Mouse (Mus musculus): ENCODE data around the gene Ltn1.

Ltn1 gene

DNA sequence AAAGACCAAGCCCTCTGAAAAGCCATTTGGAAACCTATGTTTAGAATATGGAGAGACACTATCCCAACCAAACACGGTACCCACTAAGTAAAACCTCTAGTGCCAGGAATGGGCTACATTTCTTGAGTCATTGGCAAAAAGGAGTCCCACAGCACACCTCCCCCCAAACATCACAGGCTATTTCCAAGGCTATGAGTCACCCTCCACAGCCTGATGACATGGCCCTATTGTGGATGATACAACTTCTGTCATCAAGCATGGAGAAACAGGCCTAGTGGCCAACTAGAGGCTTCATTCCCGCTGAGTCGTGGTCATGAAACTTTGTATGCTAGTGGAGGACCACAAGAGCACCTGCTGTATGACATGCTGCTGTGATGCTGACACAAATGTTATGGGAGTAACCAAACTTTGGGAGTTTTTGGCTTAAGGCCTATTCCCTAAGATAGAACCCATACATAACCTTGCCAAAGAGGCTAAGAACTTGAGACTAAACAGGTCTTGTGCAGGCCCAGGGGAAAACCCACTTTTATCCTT, 44.9 kb downstream of the Ltn1 start:
- no peak for DNase-seq (ENCODE audit: low spot score)

DNA sequence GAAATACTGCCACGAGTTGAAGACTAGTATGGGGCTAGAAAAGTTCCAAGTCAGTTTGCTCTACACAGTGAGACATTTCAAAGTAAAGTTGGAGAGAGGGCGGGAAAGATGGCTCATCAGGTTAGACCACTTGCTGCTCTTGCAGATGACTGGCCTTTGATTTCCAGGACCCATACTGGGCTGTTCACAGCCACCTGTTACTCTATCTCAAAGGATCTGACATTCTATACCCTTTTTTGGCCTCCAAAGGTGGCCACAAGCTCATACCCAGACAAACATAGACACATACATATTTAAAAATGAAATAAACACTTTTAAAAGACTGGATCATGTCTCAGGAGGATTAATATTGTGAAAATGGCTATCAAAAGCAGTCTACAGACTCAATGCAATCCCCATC, 48.0 kb downstream of the Ltn1 start:
- no peak for DNase-seq (ENCODE audit: low spot score)

DNA sequence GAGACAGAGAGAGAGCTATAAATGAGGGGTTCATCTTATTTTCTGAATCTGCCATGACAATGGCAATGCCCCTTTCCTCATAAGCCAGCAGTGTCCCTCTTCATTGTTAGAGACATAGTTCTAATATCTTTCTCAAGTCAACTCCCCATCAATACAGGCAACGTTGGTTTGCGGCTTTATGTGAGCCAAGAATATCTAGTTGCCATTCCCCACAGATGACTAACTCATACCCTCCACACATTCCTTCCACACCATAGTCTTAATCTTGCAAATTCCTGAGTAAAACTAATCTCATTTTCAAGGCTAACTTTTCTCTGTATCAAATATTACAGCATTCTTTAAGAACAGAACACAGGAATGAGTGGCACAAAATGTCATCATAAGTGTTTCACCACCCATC, 49.4 kb downstream of the Ltn1 start:
- DNase-seq (ENCODE audit: low spot score): no peak

DNA sequence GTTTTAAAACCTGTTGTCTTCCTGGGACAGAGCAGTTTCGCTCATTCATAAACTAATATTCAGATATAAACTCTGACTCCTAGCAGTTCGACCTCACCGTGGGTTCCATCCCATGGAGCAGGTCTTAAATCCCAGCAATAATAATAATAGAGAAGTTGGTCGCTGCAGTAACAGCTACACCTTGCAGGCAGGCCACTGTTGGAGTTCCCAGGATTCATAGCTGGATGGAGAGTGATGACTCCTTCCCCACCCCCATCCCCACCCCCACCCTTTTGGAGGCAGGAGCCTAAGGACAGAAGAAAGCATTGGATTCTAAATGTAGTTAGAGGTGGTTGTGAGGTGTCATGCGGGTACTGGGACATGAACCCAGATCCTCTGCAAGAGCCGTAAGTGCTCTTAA, 66.0 kb downstream of the Ltn1 start:
- DNase-seq (ENCODE audit: low spot score): no peak

DNA sequence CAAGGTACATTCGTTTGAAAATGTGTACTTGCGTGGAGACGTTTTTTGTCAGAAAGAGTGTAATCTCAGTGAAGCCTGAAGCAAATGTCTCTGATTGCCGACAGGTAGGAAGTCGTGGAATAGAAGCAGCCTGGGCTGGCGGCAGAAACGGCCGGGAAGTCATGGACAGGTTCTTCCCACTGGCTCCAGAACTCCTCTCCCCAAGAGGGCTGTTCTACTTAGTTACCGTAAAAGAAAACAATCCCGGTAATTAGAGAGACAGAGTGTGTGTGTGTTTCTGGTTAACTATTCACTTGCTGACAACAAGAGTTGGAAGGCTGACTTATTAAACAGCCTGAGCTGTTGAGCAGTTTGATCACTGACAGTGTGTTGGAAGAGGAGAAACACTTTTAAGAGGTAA, 66.4 kb downstream of the Ltn1 start:
- no peak for DNase-seq (ENCODE audit: low spot score)

DNA sequence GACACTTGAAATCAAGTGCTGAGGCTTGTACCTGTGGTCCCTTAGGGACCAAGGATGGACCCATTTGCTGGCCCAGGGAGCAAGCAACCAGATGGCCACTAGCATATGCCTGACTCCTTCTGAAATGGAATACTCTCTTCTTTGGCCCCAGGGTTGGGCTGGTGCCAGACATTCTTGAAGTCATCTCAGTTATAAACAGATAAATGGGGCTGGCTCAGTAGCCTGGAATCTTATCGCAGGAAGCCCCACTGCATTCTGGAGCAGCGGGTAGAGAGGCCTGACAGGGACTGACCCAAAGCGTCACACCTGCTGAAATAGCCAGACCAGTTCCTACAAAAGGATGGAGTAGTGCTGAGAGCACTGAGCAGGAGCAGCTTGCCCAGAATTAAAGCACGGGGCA, 68.2 kb downstream of the Ltn1 start:
- DNase-seq (ENCODE audit: low spot score): no peak

DNA sequence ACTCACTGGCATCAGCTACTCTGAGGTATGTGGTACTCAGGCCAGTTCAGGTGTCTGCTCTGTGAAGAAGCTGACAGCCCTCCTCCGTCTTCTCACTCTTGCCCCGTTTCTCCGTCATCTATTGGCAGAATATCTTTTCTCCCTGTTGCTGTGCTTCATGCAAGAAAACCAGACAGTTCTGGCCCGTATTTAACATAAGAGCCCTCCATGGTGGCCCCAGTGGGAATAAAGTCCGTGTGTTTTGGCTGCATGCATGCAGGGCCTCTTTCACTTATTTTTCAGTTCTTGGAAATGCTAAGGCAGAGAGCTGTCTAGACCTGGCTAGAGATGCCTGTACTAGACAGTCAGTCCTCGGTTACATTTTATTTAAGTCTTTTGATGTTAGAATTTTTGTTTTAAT, 72.3 kb downstream of the Ltn1 start:
- no peak for DNase-seq (ENCODE audit: low spot score)

DNA sequence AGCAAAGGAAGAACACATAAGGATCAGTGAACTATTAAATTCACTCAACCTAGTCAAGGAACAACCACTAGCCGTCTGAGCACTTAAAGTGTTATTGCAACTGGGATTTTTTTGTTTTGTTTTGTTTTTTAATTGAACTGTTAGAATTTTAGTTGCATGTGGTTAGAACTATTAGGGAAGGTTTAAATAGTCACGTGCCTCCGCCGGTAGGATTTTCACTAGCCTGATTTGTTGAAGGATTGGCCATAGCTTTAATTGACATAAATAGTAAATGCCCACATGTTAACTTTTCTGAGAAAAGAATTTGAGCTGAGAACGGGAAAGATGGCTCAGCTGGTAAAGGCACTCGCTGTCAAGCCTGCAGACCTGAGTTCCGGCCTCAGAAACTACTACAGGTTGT, 77.7 kb downstream of the Ltn1 start:
- DNase-seq (ENCODE audit: low spot score): no peak

DNA sequence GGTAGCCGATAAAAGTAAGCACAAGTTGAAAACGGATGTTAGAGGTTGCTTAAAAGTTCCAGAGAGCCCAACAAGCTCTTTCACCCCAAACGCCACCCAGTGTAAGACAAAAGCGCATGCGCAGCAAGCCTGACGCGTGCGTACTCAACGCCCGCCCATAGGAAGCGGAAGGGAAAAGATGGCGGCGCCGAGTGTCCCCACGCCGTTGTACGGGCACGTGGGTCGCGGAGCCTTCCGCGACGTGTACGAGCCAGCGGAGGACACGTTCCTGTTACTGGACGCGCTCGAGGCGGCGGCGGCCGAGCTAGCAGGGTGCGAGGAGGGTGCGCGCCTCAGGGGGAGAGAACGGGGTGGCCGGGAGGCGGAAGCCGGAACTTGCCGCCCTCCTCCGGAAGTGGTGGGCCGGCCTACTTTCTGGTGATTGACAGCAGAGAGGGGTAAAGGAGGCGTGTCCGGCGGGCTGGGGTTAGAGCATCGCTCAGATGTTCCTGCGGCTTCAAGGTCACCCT, 78.3 kb downstream of the Ltn1 start, which contains the start of gene N6amt1:
N6amt1 (plus strand) TSS at position 111 of the 509 bp plus-strand sequence.
- DNase-seq (ENCODE audit: low spot score): peak; percentile 99

DNA sequence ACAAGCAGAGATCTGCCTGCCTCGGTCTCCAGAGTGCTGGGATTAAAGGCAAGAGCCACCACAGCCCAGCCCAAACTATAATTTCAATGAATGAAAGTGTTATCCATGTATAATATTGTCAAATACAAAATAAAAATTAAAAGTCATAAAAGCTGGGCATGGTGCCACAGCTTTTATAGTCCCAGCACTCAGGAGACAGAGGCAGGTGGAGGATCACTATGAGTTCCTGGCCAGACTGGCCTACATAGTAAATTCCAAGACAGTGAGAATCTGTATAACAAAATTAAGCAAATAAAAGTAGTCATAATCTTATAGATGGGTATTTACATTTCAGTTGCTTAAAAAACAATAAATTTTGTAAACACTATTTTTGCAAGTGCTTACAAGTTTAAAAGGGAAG, 78.8 kb downstream of the Ltn1 start:
- DNase-seq (ENCODE audit: low spot score): peak; percentile 49

DNA sequence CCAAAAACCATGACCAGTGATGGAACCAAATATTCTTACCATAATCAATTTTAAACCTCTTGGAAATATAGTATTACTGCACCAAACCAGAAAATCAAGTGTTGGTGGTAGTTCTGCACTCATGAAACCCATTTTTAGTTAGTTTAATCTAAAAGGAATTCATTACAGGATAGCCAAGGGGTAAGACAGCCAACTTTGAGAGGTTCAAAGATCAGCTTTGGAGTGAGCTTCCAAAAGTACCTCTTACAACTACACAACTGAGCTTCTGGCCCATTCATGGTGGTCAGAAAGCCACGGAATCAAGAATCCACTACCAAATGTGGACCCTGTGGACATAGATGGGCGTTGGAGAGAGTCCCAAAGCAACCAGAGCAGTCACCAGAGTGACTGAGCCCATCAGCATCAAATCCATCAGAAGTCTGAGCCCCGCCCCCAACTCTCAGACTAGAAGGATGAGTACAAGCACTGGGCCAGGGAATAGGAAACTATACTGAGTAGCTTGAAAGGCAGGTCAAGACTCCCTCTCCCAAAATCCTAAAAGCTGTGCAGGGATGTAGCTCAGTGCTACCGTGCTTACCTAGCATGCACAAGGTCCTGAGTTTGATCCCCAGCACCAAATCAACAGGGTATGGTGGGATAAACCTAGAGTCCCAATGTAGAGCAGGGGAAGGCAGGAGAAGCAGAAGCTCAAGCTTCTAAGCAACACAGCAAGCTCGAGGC, 80.9 kb downstream of the Ltn1 start:
- no peak for DNase-seq (ENCODE audit: low spot score)

DNA sequence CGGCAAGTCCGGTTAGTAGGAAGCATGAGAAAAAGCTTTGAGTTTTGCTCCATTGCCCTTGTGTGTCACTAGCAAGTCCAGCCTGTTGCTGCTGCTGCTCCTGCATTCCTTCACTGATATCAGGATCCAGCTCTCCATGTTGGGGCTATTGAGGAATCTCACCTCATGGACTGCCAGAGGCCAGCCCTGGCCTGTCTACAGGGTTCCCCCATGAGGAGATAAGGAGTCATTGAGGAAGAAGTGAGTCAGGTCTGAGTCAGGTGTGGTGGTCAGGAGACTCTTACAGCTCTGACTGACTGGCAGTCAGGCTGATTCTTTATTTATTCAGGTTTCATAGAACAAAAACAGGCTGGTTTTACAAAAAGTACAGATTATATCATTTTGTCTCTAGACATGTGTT, 84.3 kb downstream of the Ltn1 start:
- no peak for DNase-seq (ENCODE audit: low spot score)

DNA sequence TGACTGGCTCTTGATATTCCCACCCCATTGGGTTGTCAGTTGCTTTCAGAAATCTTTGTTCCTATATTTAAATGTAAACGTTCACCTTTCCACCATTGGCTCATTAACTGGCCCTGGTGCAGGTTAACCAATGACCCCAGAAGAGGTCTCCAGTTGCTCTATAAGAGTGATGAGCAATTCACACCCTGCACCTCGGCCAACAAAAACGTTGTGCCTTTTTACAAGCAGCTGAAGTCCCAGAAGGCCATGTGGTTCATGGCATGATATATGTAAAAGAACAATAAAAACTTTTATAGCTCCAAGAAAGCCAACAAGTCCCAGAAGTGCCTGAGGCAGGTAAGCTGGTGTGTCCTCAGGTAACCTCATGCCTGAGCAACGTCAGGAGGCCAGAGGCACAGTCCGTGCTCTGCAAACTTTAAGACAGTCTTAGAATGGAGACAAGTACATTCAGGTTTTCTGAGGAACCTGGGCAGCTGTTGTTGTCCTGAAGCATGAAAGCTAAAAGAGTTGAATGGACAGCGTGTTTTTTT, 91.3 kb downstream of the Ltn1 start:
- no peak for DNase-seq (ENCODE audit: low spot score)

DNA sequence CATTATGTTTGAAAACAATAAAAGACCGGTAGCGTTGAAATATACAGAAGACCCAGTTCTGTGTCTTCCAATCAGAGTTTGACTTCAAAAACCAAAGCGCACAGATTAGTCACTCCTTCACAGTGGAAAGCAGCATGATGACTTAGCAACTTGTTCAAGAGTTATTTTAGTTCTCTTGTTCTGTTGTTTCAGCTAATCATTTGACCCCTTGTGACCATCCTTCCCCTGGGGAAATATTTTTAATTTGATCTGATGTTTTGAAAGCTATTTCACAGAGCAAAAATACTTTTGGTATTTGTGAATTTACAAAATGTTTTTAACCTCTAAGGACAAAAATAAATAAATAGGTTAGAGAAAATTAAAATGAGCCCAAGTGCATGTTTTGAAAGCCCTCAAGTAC, 97.7 kb downstream of the Ltn1 start:
- no peak for DNase-seq (ENCODE audit: low spot score)

DNA sequence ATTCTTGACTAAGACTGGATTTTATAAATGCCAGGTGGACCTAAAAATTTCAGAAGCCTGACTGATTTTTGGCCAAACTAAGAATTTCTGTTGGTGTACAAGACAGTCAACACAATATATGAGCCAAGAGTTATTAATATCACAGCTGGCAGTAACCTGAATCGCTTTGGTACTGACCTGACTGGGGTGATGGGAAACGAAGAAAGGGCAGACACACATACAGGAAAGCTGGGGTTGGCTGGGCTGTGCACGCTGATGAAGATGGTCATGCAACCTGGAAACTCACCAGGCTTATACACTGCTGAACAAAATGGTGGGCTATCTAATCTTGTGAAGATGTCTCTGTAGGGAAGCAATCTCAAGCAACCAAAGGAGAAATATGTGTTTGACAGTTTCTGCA, 102.4 kb downstream of the Ltn1 start:
- DNase-seq (ENCODE audit: low spot score): no peak

Data from adipocyte (in vitro differentiated cells).